16 mouse cellular contexts compared by ENCODE assay signal in the genomic region with DNA sequence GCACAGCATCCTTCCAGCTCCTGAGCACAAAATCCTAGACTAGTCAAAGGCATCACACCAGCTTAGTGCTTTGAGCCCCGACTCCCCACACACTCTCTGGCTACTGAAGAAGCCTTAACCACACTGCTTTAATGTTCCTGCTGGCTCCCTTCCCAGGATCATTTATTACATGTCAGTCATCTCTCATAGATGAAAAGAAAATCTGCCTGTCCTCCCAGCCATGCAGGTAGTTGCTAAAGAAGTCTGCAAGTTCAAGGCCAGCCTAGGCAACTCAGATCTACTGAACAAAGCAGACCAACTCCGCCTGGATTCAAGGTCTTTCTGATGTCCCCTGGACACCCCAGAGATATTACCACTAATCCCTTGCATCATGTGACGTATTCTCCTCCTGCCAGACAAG.
"Had no signal": no experiment of that assay in that cellular context is flagged by ENCODE, and none has a peak within 500 bp of the region (broad histone marks: within the 10 kb centered on the region; RNA-seq: fewer than 3 reads in every experiment).

No protein-coding gene starts in this region.

- H3K4me2 ChIP-seq: kidney, embryonic 15.5 days; liver, embryonic 13.5 days; midbrain, embryonic 13.5 days had no signal

- H3K4me3 ChIP-seq: kidney, embryonic 15.5 days; left cerebral cortex, adult 2 months; liver, embryonic 13.5 days; megakaryocyte, embryonic 14.5 days; midbrain, embryonic 10.5 days; midbrain, embryonic 13.5 days; myocyte had no signal

- H3K9ac ChIP-seq: kidney, embryonic 15.5 days; liver, embryonic 13.5 days; midbrain, embryonic 13.5 days had no signal

- H3K36me3 ChIP-seq: kidney, embryonic 15.5 days; liver, embryonic 13.5 days had no signal

- ATAC-seq: midbrain, embryonic 13.5 days; midbrain, embryonic 16.5 days had no signal

- H3K9me3 ChIP-seq: kidney, embryonic 15.5 days; liver, embryonic 13.5 days; midbrain, embryonic 10.5 days; midbrain, embryonic 13.5 days had no signal

- H3K27me3 ChIP-seq: kidney, embryonic 15.5 days; midbrain, embryonic 13.5 days had no signal

- H3K27ac ChIP-seq: kidney, embryonic 15.5 days; left cerebral cortex, adult 2 months; liver, embryonic 13.5 days; macrophage; midbrain, embryonic 10.5 days; midbrain, embryonic 13.5 days had no signal

- H3K4me1 ChIP-seq: liver, embryonic 13.5 days; midbrain, embryonic 10.5 days; midbrain, embryonic 13.5 days had no signal

- DNase-seq: kidney, postnatal 10 days; layer of hippocampus, postnatal 36 days; liver, embryonic 13.5 days; lung, adult 2 months; lung, postnatal 14 days; right cerebral cortex, postnatal 25 days; thymus, adult 18-20 months; thymus, postnatal 36 days had no signal
